Mouse (Mus musculus): ENCODE measurements around the gene BC017158.

GRCm38 (mm10) chr7:128311811-128312210 is 13.8 kb upstream of the BC017158 start:
- TF ChIP-seq POLR2A (IDR thresholded peaks at IDR 0.05; ENCODE audit: insufficient read length, low read depth) = no peak
- no peak for TF ChIP-seq TCF12 (IDR thresholded peaks at IDR 0.05; ENCODE audit: insufficient read depth, poor library complexity, severe bottlenecking)
- TF ChIP-seq MAX (IDR thresholded peaks at IDR 0.05; ENCODE audit: low read depth) = no peak
- no peak for TF ChIP-seq SRF (IDR thresholded peaks at IDR 0.05; ENCODE audit: control insufficient read depth, insufficient read length, low read depth)
- no peak for TF ChIP-seq USF1 (IDR thresholded peaks at IDR 0.05; ENCODE audit: low read depth)

Measured in myocyte (in vitro differentiated cells).